In the genomic region with DNA sequence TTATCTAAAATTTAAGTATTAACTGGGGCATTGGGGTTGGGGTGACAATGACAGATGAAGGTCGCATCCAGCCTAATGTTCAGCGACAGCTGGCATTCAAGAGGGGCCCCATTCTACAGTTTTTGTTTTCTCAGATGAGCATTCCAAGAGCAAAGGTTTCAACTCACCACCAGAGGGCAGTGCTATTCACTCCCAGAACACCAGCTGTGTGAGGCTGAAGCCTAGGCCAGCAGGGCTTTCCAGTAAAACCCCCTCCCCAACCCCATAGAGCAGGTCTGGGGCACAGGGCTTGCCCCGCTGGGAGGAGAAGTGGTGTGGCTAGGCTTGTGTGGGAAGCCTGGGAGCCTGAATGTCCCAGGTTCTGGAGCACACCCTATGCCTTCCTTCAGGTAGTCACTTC, we compare ENCODE assay signal across 8 mouse cellular contexts. TPM values are rescaled to one million over a fixed set of nuclear protein-coding genes. Genes with fewer than 3 reads are reported as not detected.
DNase-seq lines count a peak whose midpoint lies in the region; ATAC-seq and TF ChIP-seq lines count a peak whose summit lies in the region.

No protein-coding gene starts in this region.

- H3K4me2 ChIP-seq in forebrain, embryonic 15.5 days (replicated peaks): no peak overlapping the region

- no peak overlapping the region for H3K4me3 ChIP-seq in forebrain, embryonic 10.5 days
- H3K4me3 ChIP-seq in forebrain, embryonic 15.5 days: no peak overlapping the region
- H3K4me3 ChIP-seq in spleen, adult 2 months (ENCODE audit: extremely low read depth, insufficient read depth, insufficient read length): no peak overlapping the region

- H3K27me3 ChIP-seq in forebrain, embryonic 10.5 days (ENCODE audit: poor library complexity, severe bottlenecking): no peaks in the 10 kb centered on the region
- H3K27me3 ChIP-seq in forebrain, embryonic 15.5 days: no peaks in the 10 kb centered on the region
- no peaks in the 10 kb centered on the region for H3K27me3 ChIP-seq in spleen, adult 2 months (ENCODE audit: control insufficient read depth, insufficient read depth, low read length)

- H3K4me1 ChIP-seq in forebrain, embryonic 10.5 days: peaks cover 25% of the 10 kb centered on the region
- 0 out of 2 replicates have a peak, but pooled peaks cover under 1% of the 10 kb centered on the region for H3K4me1 ChIP-seq in forebrain, embryonic 15.5 days
- H3K4me1 ChIP-seq in spleen, adult 2 months (ENCODE audit: control insufficient read depth, insufficient read depth, insufficient read length): no peaks in the 10 kb centered on the region

- no peak for TF ChIP-seq POLR2A in spleen, adult 2 months (IDR thresholded peaks at IDR 0.05; ENCODE audit: low read depth, low read length)

- H3K9me3 ChIP-seq in forebrain, embryonic 10.5 days: no peaks in the 10 kb centered on the region
- H3K9me3 ChIP-seq in forebrain, embryonic 15.5 days: no peaks in the 10 kb centered on the region

- H3K36me3 ChIP-seq in forebrain, embryonic 10.5 days (replicated peaks): no peaks in the 10 kb centered on the region
- no peaks in the 10 kb centered on the region for H3K36me3 ChIP-seq in forebrain, embryonic 15.5 days
- H3K36me3 ChIP-seq in spleen, adult 2 months (ENCODE audit: control insufficient read depth, insufficient read depth, low read length): no peaks in the 10 kb centered on the region

- H3K27ac ChIP-seq in forebrain, embryonic 10.5 days: 0 out of 2 replicates have a peak overlapping the region, but pooled peaks have one; percentile 60
- no peak overlapping the region for H3K27ac ChIP-seq in forebrain, embryonic 15.5 days (replicated peaks)
- H3K27ac ChIP-seq in spleen, adult 2 months (ENCODE audit: insufficient read depth, low read length): no peak overlapping the region

- no peak overlapping the region for H3K9ac ChIP-seq in forebrain, embryonic 15.5 days (replicated peaks)

- DNase-seq in forebrain, embryonic 10.5 days (ENCODE audit: extremely low spot score, low spot score): peak; percentile 66
- peak; percentile 87 for DNase-seq in ES-CJ7 (ENCODE audit: low read depth, low spot score)
- peak; percentile 39 for DNase-seq in cerebellum, adult 8-10 months
- peak; percentile 19 for DNase-seq in gastrocnemius, postnatal 25 days
- DNase-seq in layer of hippocampus, adult 11-12 months (ENCODE audit: low spot score): peak; percentile 30
- peak; percentile 75 for DNase-seq in lung, postnatal 10 days
- DNase-seq in spleen, adult 2 months (ENCODE audit: low read depth in 1 of 2, low spot score in 2 of 2): peak; percentile 9 to 14

- TF ChIP-seq CTCF in spleen, adult 2 months (IDR thresholded peaks at IDR 0.05; ENCODE audit: extremely low read depth, insufficient read depth, insufficient read length, insufficient replicate concordance): peak; percentile 38; the same call in 1 of the 2 replicates

- no peak for ATAC-seq in forebrain, embryonic 15.5 days (replicated peaks)

- 10% methylated on average over 3 of the region's 3 CpGs for WGBS in forebrain, embryonic 10.5 days
- 10% methylated on average over 3 of the region's 3 CpGs for WGBS in forebrain, embryonic 15.5 days
- 27% methylated on average over 3 of the region's 3 CpGs for WGBS in spleen, adult 2 months

RNA-seq across cellular contexts. Expression of gene Ptges, which starts 38.7 kb away (rescaled TPM):
- 5.1 and 7.3 TPM in 2 replicates for polyA plus RNA-seq in forebrain, embryonic 10.5 days (2016; fragmentation: Nextera tagmentation; extraction: Ambion mirVana)
- polyA plus RNA-seq in forebrain, embryonic 15.5 days (2015; fragmentation: Nextera tagmentation; extraction: Ambion mirVana): 2.2 and 2.7 TPM in 2 replicates
- 1 to 10 TPM; 4.1 to 6.9 TPM for total RNA-seq in gastrocnemius, postnatal 25 days (2021)
- 14.3 and 16.0 TPM in 2 replicates for polyA plus RNA-seq in spleen, adult 2 months (2012; rRNA removed)

RNA-seq across cellular contexts. Expression of gene Prrx2, which starts 56.2 kb away (rescaled TPM):
- polyA plus RNA-seq in forebrain, embryonic 10.5 days (2016; fragmentation: Nextera tagmentation; extraction: Ambion mirVana): 27.7 and 31.9 TPM in 2 replicates
- 1.6 and 3.1 TPM in 2 replicates for polyA plus RNA-seq in forebrain, embryonic 15.5 days (2015; fragmentation: Nextera tagmentation; extraction: Ambion mirVana)
- 1 to 10 TPM; 2.1 to 3.0 TPM for total RNA-seq in gastrocnemius, postnatal 25 days (2021)
- polyA plus RNA-seq in spleen, adult 2 months (2012; rRNA removed): 14.7 and 16.8 TPM in 2 replicates

Comparison
In these comparisons a context has a peak if more than half of its experiments do, and no peak if none do; other contexts are left out.
1. DNase-seq: peak in every context shown above with its lines; median percentile 87 in ES-CJ7; 75 in lung, postnatal 10 days; 66 in forebrain, embryonic 10.5 days; 39 in cerebellum, adult 8-10 months; 30 in layer of hippocampus, adult 11-12 months; 19 in gastrocnemius, postnatal 25 days; 12 in spleen, adult 2 months.